Mouse (Mus musculus) kidney, embryonic 15.5 days (tissue): ENCODE data around the gene Akap13. TPM values are rescaled to one million over a fixed set of nuclear protein-coding genes. Genes with fewer than 3 reads are reported as not detected.
"Not testable (repeated sequence)": the region's sequence is repeated elsewhere in the genome, so short reads cannot be mapped to it uniquely, and the experiment has no call there.

Source experiments
- ATAC-seq: fragments of 200-750 bp; cut with Nextera tagmentation; replicated peaks from 2 replicates; pipeline ENCODE4 v1.8.0; 2017; ENCODE audit warnings: moderate TSS enrichment; ENCODE audit not compliant: low FRiP score
- H3K27ac ChIP-seq: fragments of 300-500 bp; sonication (generic); 2 replicates; pipeline ENCODE4 v1.5.1; 2015; ENCODE audit warnings: mild to moderate bottlenecking, inconsistent platforms
- H3K27me3 ChIP-seq: fragments of 300-500 bp; sonication (generic); 2 replicates; pipeline ENCODE4 v1.6.1; 2015; ENCODE audit warnings: inconsistent platforms
- H3K36me3 ChIP-seq: fragments of 300-500 bp; sonication (generic); 2 replicates; pipeline ENCODE4 v1.6.1; 2015; ENCODE audit warnings: inconsistent platforms
- H3K4me1 ChIP-seq: fragments of 300-500 bp; sonication (generic); 2 replicates; pipeline ENCODE4 v1.6.1; 2015; ENCODE audit warnings: inconsistent platforms
- H3K4me2 ChIP-seq: fragments of 300-500 bp; sonication (generic); 2 replicates; pipeline ENCODE4 v1.6.1; 2015; ENCODE audit warnings: moderate library complexity, mild to moderate bottlenecking, inconsistent platforms
- H3K4me3 ChIP-seq: fragments of 300-500 bp; sonication (generic); replicated peaks from 2 replicates; pipeline ENCODE4 v1.5.1; 2015; ENCODE audit warnings: mild to moderate bottlenecking, inconsistent platforms
- H3K9ac ChIP-seq: fragments of 300-500 bp; sonication (generic); 2 replicates; pipeline ENCODE4 v1.6.1; 2015; ENCODE audit warnings: mild to moderate bottlenecking, inconsistent platforms
- H3K9me3 ChIP-seq: fragments of 300-500 bp; sonication (generic); replicated peaks from 2 replicates; pipeline ENCODE4 v1.6.1; 2016; ENCODE audit warnings: inconsistent platforms
- WGBS: fragments of 180-500 bp; shearing (Covaris S2); methylation state at CpG from one replicate; pipeline ENCODE4 v1.1.7; 2015; ENCODE audit warnings: mixed read lengths; 5-methylcytosine and 5-hydroxymethylcytosine counted together
- polyA plus RNA-seq: library from polyadenylated mRNA; unstranded; fragments of >200 nt; fragmentation: Nextera tagmentation; extraction: Ambion mirVana; gene quantifications from 2 replicates; pipeline ENCODE4 v1.2.1, GENCODE M21; 2015

Gene Akap13
- polyA plus RNA-seq, 1 experiment from 2014 or later = 49.7 TPM

- Histone ChIP-seq H3K27me3 (no peaks in the 10 kb centered on the region), H3K4me1 (no peaks in the 10 kb centered on the region), H3K36me3 (peaks cover 32% of the 10 kb centered on the region), H3K4me3 (no peak overlapping the region), H3K9me3 (no peaks in the 10 kb centered on the region), H3K9ac (no peak overlapping the region), H3K4me2 (no peak overlapping the region), H3K27ac (no peak overlapping the region)
- ATAC-seq = no peak
- 88% methylated on average over 9 of the region's 9 CpGs for WGBS
These were observed 314.6 kb downstream of the Akap13 start for GRCm38 (mm10) chr7:75769909-75770308.

DNA sequence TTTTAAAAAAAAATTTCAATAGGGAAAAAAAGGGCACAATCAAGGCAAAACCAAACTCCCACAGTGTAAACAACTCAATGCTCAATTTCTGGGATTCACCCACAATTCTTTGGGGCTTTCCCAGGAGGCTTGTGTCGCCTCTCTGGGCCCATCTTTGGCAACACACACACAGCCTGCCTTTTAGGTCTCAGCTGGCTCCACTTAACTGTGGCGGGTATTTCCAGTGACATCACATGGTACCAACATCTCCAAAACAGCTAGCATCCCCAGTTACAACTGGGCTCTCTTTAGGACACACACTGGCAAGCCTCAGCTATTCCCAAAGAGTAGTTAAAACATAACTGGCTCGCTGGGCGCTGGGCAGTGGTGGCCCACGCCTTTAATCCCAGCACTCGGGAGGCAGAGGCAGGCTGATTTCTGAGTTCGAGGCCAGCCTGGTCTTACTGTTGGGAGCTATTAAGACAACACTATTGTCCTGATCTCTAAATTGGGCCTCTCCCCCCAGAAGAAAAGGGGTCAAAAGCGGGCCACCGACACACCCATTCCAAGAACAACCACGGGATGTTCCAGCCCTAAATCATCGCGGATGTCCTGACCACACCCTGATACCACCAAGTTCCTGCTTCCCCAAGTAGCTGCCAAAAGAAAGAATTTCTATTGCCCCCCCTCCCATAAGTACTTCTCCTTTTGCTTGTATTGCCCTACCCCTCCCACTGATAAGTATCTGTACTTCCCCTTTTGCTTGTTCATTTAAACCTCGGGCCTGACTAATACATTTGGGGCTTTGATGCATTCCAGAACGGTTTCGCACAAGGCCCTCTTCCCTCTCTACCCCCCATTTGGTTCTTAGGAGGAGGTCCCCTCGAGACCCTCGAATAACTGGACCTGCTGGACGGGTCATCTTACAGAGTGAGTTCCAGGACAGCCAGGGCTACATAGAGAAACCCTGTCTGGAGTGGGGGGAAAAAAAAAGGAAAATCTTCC is 319.1 kb downstream of the Akap13 start:
- ATAC-seq, H3K4me3 ChIP-seq: not testable (repeated sequence)
- WGBS = 91% methylated on average over 18 of the region's 18 CpGs

DNA sequence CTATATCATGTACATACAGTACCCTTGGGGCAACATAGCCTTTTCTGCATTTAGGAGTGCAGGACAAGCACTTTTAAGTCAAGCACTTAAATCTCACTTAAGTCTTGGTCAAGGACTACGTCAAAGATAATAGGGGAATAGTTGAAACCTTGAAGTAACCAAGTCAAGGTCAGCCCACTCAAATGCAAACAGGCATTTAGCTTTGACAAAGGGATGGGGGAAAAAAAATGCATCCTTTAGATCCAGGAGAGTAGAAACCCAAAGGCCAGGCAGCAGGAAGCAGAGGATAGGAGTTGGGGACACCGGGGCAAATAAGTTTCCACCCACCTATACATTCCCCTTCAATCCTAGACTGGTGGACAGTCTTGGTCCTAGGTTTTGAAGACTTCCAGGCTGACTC is 322.7 kb downstream of the Akap13 start:
- no peak for ATAC-seq
- Histone ChIP-seq H3K27ac (no peak overlapping the region), H3K9me3 (no peaks in the 10 kb centered on the region), H3K9ac (no peak overlapping the region), H3K4me2 (no peak overlapping the region), H3K36me3 (peaks cover 51% of the 10 kb centered on the region), H3K4me3 (no peak overlapping the region), H3K27me3 (no peaks in the 10 kb centered on the region), H3K4me1 (peaks cover 12% of the 10 kb centered on the region)
- 90% methylated on average over 2 of the region's 2 CpGs for WGBS

More for the DNA sequence above, 319.1 kb downstream of the Akap13 start:
- not testable (repeated sequence) for H3K9me3 ChIP-seq, H3K27ac ChIP-seq, H3K27me3 ChIP-seq, H3K4me2 ChIP-seq, H3K9ac ChIP-seq, H3K4me1 ChIP-seq
- H3K36me3 ChIP-seq = peaks cover 68% of the 10 kb centered on the region

GRCm38 (mm10) chr7:75780812-75781211 is 325.5 kb downstream of the Akap13 start:
- Histone ChIP-seq H3K27me3 (no peaks in the 10 kb centered on the region), H3K4me1 (peaks cover 16% of the 10 kb centered on the region), H3K4me3 (peak overlapping the region; percentile 66), H3K27ac (no peak overlapping the region), H3K9ac (0 out of 2 replicates have a peak overlapping the region, but pooled peaks have one; percentile 70), H3K36me3 (peaks cover 40% of the 10 kb centered on the region), H3K9me3 (no peaks in the 10 kb centered on the region), H3K4me2 (peak overlapping the region; percentile 71)
- no peak for ATAC-seq
- WGBS = 16% methylated on average over 4 of the region's 5 CpGs

DNA sequence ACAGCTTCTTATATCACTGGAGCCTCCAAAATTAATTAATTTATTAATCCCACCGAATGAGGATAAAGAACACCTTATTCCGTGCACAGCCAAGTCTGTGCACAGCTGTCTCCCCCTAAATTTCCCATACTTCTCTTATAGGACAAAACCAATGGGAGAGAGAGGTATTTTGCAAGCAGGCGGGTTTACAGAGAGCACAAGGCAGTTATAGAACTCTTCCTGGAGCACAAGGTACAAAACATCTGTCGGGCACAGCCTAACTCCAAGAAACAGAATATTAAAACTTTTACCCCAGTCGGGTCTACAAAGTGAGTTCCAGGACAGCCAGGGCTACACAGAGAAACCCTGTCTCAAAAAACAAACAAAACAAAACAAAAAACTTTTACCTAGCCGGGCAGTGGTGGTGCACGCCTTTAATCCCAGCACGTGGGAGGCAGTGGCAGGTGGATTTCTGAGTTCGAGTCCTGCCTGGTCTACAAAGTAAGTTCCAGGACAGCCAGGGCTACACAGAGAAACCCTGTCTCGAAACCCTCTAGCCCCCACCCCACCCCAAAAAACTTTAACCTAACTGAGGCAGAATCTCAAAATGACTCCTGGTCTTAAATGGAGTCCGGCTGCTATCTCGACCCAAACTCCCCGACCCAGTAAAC is 326.1 kb downstream of the Akap13 start:
- H3K4me3 ChIP-seq = peak overlapping the region; percentile 66
- H3K9me3 ChIP-seq = no peaks in the 10 kb centered on the region
- no peak; the same call in 1 of the 2 replicates for ATAC-seq
- WGBS = 4% methylated on average over 13 of the region's 13 CpGs
- H3K9ac ChIP-seq = peak overlapping the region; percentile 70
- peak overlapping the region; percentile 71 for H3K4me2 ChIP-seq
- H3K36me3 ChIP-seq = peaks cover 34% of the 10 kb centered on the region
- H3K4me1 ChIP-seq = peaks cover 22% of the 10 kb centered on the region
- H3K27me3 ChIP-seq = no peaks in the 10 kb centered on the region
- no peak overlapping the region for H3K27ac ChIP-seq

DNA sequence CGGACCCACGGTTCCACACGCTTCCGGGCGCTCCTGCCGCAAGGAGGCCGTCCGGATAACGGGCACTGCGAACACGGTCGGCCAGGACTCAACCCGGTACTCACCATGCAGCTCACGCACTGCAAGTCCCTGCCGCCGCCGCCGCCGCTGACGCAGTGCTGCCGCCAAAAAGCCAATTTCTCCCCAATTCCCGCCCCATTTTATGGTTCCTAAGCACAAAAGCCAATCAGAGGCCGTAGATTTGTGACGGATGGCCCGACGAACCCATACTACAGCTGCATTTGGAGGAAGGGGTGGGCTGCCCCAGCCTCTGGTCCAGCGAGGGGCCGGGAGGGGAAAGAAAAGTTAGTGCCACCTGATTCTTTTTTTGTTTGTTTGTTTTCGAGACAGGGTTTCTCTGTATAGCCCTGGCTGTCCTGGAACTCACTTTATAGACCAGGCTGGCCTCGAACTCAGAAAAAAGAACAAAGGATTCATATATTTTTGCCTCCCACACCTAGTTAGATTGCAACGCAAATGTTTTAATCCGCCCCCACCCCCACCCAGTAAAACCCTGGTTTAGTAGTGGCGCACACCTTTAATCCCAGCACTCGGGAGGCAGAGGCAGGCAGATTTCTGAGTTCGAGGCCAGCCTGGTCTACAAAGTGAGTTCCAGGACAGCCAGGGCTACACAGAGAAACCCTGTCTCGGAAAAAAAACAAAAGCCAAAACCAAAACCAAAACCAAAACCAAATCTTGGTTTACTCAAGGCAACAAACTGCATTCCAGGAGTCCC is 326.8 kb downstream of the Akap13 start:
- Histone ChIP-seq H3K27ac (no peak overlapping the region), H3K4me2 (peak overlapping the region; percentile 71), H3K27me3 (no peaks in the 10 kb centered on the region), H3K4me3 (peak overlapping the region; percentile 66), H3K36me3 (peaks cover 26% of the 10 kb centered on the region), H3K9ac (peak overlapping the region; percentile 70), H3K4me1 (peaks cover 27% of the 10 kb centered on the region), H3K9me3 (no peaks in the 10 kb centered on the region)
- 12% methylated on average over 36 of the region's 36 CpGs for WGBS
- peak; percentile 92 for ATAC-seq

- ATAC-seq = no peak
- Histone ChIP-seq H3K27ac (no peak overlapping the region), H3K9ac (no peak overlapping the region), H3K9me3 (no peaks in the 10 kb centered on the region), H3K4me1 (peaks cover 29% of the 10 kb centered on the region), H3K4me2 (0 out of 2 replicates have a peak overlapping the region, but pooled peaks have one; percentile 71), H3K36me3 (peaks cover 21% of the 10 kb centered on the region), H3K4me3 (no peak overlapping the region), H3K27me3 (no peaks in the 10 kb centered on the region)
- WGBS = 59% methylated on average over 3 of the region's 3 CpGs
These were observed 327.3 kb downstream of the Akap13 start for GRCm38 (mm10) chr7:75782723-75783011.

DNA sequence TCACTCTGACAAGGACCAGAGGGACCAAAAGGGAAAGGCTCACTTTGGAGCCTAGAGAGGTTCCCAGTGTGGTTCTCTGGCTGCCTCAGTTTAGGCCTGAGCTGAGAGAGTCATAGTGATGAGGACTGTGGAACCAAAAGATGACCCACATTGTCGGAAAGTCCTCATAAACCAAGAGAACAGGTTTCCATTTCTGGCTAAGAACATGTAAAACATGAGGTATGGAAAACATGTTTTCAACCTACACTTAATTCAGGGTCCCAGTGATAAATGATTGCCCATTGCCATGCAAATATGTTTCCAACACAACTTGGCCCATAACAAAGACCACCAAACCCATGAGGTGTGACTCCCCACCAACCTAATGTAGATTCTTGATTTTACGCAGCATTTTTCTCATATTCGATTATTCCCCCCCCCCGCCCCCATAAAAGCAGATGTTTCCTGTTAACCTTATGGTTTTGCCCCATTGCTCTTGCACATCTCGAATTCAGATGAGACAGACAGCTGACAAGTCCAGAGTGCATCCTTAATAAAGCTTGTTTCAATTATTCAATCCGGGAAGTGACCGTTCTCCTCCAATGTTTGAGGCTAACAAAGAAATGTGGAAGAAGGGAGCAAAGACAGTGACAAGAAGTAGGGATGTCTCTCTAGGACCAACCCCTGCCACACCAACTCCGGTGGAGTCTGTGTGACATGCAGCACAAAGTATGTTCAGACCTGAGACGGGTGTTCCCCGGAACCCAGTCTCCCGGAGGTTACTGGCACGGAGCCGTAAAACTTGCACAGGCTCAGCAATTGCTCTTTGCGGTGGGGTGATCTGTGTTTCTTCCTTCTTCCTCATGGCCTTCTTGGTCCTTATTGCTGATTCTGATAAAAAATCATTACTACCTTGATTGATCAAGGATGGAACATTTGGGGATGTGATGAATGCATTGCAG is 330.3 kb downstream of the Akap13 start:
- H3K27ac ChIP-seq = peak overlapping the region; percentile 62
- H3K4me2 ChIP-seq = no peak overlapping the region
- peaks cover 32% of the 10 kb centered on the region for H3K4me1 ChIP-seq
- no peaks in the 10 kb centered on the region for H3K9me3 ChIP-seq
- ATAC-seq = no peak
- no peak overlapping the region for H3K4me3 ChIP-seq
- WGBS = 62% methylated on average over 14 of the region's 14 CpGs
- no peaks in the 10 kb centered on the region for H3K27me3 ChIP-seq
- H3K9ac ChIP-seq = no peak overlapping the region
- H3K36me3 ChIP-seq = no peaks in the 10 kb centered on the region

DNA sequence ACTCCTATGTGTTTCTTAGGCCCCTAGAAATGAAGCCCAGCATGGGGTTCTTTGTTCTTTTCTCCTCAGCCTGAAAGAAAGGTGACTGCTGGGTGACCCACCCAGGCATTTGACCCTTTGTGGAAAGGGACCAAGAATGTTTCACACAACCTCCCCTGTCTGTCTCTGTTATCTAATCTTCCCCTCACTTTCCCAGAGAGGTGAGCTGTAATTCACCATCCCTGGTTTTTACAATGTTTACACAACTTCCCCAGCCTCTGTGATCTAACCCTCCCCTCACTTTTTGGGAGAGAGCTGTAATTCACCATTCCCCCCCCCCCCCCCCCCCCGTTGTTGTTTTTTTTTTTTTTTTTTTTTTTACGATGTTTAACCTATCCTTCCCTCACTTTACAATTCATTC is 331.5 kb downstream of the Akap13 start:
- peak overlapping the region; percentile 62 for H3K27ac ChIP-seq
- H3K36me3 ChIP-seq = no peaks in the 10 kb centered on the region
- no peak overlapping the region for H3K9ac ChIP-seq
- ATAC-seq = peak; percentile 23; the same call in 1 of the 2 replicates
- no peak overlapping the region for H3K4me3 ChIP-seq
- WGBS = 0% methylated on average over 1 of the region's 2 CpGs
- no peaks in the 10 kb centered on the region for H3K27me3 ChIP-seq
- peaks cover 30% of the 10 kb centered on the region for H3K4me1 ChIP-seq
- no peaks in the 10 kb centered on the region for H3K9me3 ChIP-seq
- no peak overlapping the region for H3K4me2 ChIP-seq

GRCm38 (mm10) chr7:75787371-75787770 is 332.0 kb downstream of the Akap13 start:
- H3K9me3 ChIP-seq = no peaks in the 10 kb centered on the region
- H3K4me2 ChIP-seq = no peak overlapping the region
- H3K27ac ChIP-seq = peak overlapping the region; percentile 32
- no peak for ATAC-seq
- H3K4me3 ChIP-seq = no peak overlapping the region
- H3K9ac ChIP-seq = no peak overlapping the region
- no peaks in the 10 kb centered on the region for H3K27me3 ChIP-seq
- WGBS = 20% methylated on average over 3 of the region's 3 CpGs
- no peaks in the 10 kb centered on the region for H3K36me3 ChIP-seq
- peaks cover 30% of the 10 kb centered on the region for H3K4me1 ChIP-seq
